Mouse (Mus musculus) adrenal gland (tissue): ENCODE data around the gene D16Ertd472e.

Source experiments
- intact Hi-C: fragments of 180-260 bp; cut with DNase I; formaldehyde crosslinking; loops from one replicate; pipeline ENCODE4 v1.15.1; 2025
- long read RNA-seq, 2 experiments: library from polyadenylated mRNA; unstranded; transcript quantifications; one replicate each; pipeline ENCODE4 v2.0.0; 2020; ENCODE audit warnings: borderline replicate concordance in 1 of 2; ENCODE audit not compliant: insufficient replicate concordance in 1 of 2

Gene D16Ertd472e
- long read RNA-seq, experiment 1, full-length matches to known transcripts = 28 of 39 reads
- long read RNA-seq, experiment 1, partial matches to known transcripts = 4 of 39 reads
- long read RNA-seq, experiment 1, other reads (novel, unspliced or antisense) = 7 of 39 reads
- long read RNA-seq, experiment 2, full-length matches to known transcripts = 19 of 21 reads
- long read RNA-seq, experiment 2, partial matches to known transcripts = 0 of 21 reads
- long read RNA-seq, experiment 2, other reads (novel, unspliced or antisense) = 2 of 21 reads

GRCm38 (mm10) chr16:78576478-78577084 lies at the start of gene D16Ertd472e:
Gene D16Ertd472e (minus strand): TSS chr16:78576708.
- intact Hi-C loops = loop anchor here (5.0 to 10.0 kb wide), 3 partner anchors 41 to 202 kb away; partner anchors contain the start of gene Btg3

GRCm38 (mm10) chr16:78622755-78623154 lies 46.2 kb upstream of the D16Ertd472e start:
- intact Hi-C loops = no loop called here

GRCm38 (mm10) chr16:78619386-78619785 lies 42.9 kb upstream of the D16Ertd472e start:
- intact Hi-C loops = loop anchor here (5.0 kb wide), 1 partner anchor 42 kb away; the partner anchor contains the start of gene D16Ertd472e

- intact Hi-C loops = loop anchor here (5.0 kb wide), 1 partner anchor 41 kb away; the partner anchor contains the start of gene D16Ertd472e
Observed at GRCm38 (mm10) chr16:78617757-78618532, 41.4 kb upstream of the D16Ertd472e start.

GRCm38 (mm10) chr16:78606202-78606601 lies 29.7 kb upstream of the D16Ertd472e start:
- intact Hi-C loops = no loop called here

GRCm38 (mm10) chr16:78598919-78599318 lies 22.4 kb upstream of the D16Ertd472e start:
- intact Hi-C loops = no loop called here

GRCm38 (mm10) chr16:78596381-78596780 lies 19.9 kb upstream of the D16Ertd472e start:
- intact Hi-C loops = no loop called here

- intact Hi-C loops = no loop called here
Observed at GRCm38 (mm10) chr16:78595821-78596220, 19.3 kb upstream of the D16Ertd472e start.

GRCm38 (mm10) chr16:78594154-78594553 lies 17.6 kb upstream of the D16Ertd472e start:
- intact Hi-C loops = no loop called here

- intact Hi-C loops = no loop called here
Observed at GRCm38 (mm10) chr16:78591130-78591529, 14.6 kb upstream of the D16Ertd472e start.

- intact Hi-C loops = no loop called here
Observed at GRCm38 (mm10) chr16:78588821-78589220, 12.3 kb upstream of the D16Ertd472e start.

- intact Hi-C loops = no loop called here
Observed at GRCm38 (mm10) chr16:78586621-78587020, 10.1 kb upstream of the D16Ertd472e start.

GRCm38 (mm10) chr16:78585664-78586397 lies 9.3 kb upstream of the D16Ertd472e start:
- intact Hi-C loops = no loop called here

- intact Hi-C loops = no loop called here
Observed at GRCm38 (mm10) chr16:78585163-78585562, 8.7 kb upstream of the D16Ertd472e start.

- intact Hi-C loops = no loop called here
Observed at GRCm38 (mm10) chr16:78583968-78584367, 7.5 kb upstream of the D16Ertd472e start.

- intact Hi-C loops = no loop called here
Observed at GRCm38 (mm10) chr16:78580387-78580786, 3.9 kb upstream of the D16Ertd472e start.

GRCm38 (mm10) chr16:78579386-78579785 lies 2.9 kb upstream of the D16Ertd472e start:
- intact Hi-C loops = loop anchor here (5.0 to 10.0 kb wide), 3 partner anchors 38 to 205 kb away; partner anchors contain the start of gene Btg3

GRCm38 (mm10) chr16:78577085-78577671 lies 670 bp upstream of the D16Ertd472e start:
- intact Hi-C loops = loop anchor here (5.0 to 10.0 kb wide), 3 partner anchors 40 to 202 kb away; partner anchors contain the start of gene Btg3

GRCm38 (mm10) chr16:78575852-78576477 lies 543 bp downstream of the D16Ertd472e start:
- intact Hi-C loops = loop anchor here (5.0 to 10.0 kb wide), 3 partner anchors 41 to 201 kb away; partner anchors contain the start of gene Btg3
